Mouse (Mus musculus) olfactory bulb, adult 2 months (tissue): ENCODE measurements around the gene Xxylt1. TPM values are rescaled to one million over a fixed set of nuclear protein-coding genes. Genes with fewer than 3 reads are reported as not detected.

ENCODE experiments used
- H3K27ac ChIP-seq: fragments of 200-500 bp; 2 replicates; pipeline ENCODE4 v1.5.1; 2012; ENCODE audit warnings: low read depth, low read length; ENCODE audit not compliant: insufficient read depth
- H3K4me1 ChIP-seq: fragments of 200-500 bp; 2 replicates; pipeline ENCODE4 v1.6.1; 2012; ENCODE audit warnings: low read length; ENCODE audit not compliant: control insufficient read depth, insufficient read depth
- H3K4me3 ChIP-seq: fragments of 200-500 bp; 2 replicates; pipeline ENCODE4 v1.5.1; 2012; ENCODE audit warnings: mild to moderate bottlenecking, low read depth, low read length, moderate library complexity; ENCODE audit not compliant: insufficient read depth
- CTCF ChIP-seq: fragments of 200-500 bp; IDR thresholded peaks from 2 replicates; pipeline ENCODE4 v1.5.1; 2012; ENCODE audit warnings: low read depth, mild to moderate bottlenecking, low read length, moderate library complexity; ENCODE audit not compliant: insufficient read depth
- POLR2A ChIP-seq: fragments of 200-500 bp; IDR thresholded peaks from 2 replicates; pipeline ENCODE4 v1.6.1; 2012; ENCODE audit warnings: mild to moderate bottlenecking, low read depth, low read length, moderate library complexity; ENCODE audit not compliant: insufficient read depth
- WGBS: fragments of 180-500 bp; shearing (Covaris S2); methylation state at CpG from one replicate; pipeline ENCODE4 v1.1.7; 2018; 5-methylcytosine and 5-hydroxymethylcytosine counted together
- polyA plus RNA-seq: library from polyadenylated mRNA; stranded (reverse); fragments of >200 nt; gene quantifications from 2 replicates; pipeline ENCODE4 v1.2.4, GENCODE M21; 2012; ENCODE audit warnings: low replicate concordance; ENCODE audit not compliant: missing spikeins, insufficient read depth, insufficient read length

Gene Xxylt1
- polyA plus RNA-seq, 1 experiment, result not detected

GRCm38 (mm10) chr16:30933366-30933765 is 147.9 kb downstream of the Xxylt1 start:
- no peak overlapping the region for H3K27ac ChIP-seq
- H3K4me3 ChIP-seq, result no peak overlapping the region
- TF ChIP-seq CTCF, result no peak
- TF ChIP-seq POLR2A, result no peak
- peaks cover 8% of the 10 kb centered on the region; the same call in 1 of the 2 replicates for H3K4me1 ChIP-seq
- 96% methylated on average over 8 of the region's 8 CpGs for WGBS

- TF ChIP-seq CTCF, result no peak
- no peak for TF ChIP-seq POLR2A
- peaks cover 8% of the 10 kb centered on the region; the same call in 1 of the 2 replicates for H3K4me1 ChIP-seq
- WGBS, result 87% methylated on average over 4 of the region's 4 CpGs
Measured at GRCm38 (mm10) chr16:30932791-30933190, 148.4 kb downstream of the Xxylt1 start.

GRCm38 (mm10) chr16:30932196-30932595 is 149.0 kb downstream of the Xxylt1 start:
- whole genome bisulfite sequencing, result 84% methylated on average over 5 of the region's 5 CpGs
- no peak overlapping the region for H3K27ac ChIP-seq
- no peak overlapping the region for H3K4me3 ChIP-seq
- TF ChIP-seq CTCF (no peak), POLR2A (no peak)
- H3K4me1 ChIP-seq, result peaks cover 8% of the 10 kb centered on the region; the same call in 1 of the 2 replicates

More at GRCm38 (mm10) chr16:30932791-30933190, 148.4 kb downstream of the Xxylt1 start:
- H3K4me3 ChIP-seq, result no peak overlapping the region
- no peak overlapping the region for H3K27ac ChIP-seq

GRCm38 (mm10) chr16:30929165-30929564 is 152.1 kb downstream of the Xxylt1 start:
- no peak overlapping the region for H3K4me3 ChIP-seq
- H3K4me1 ChIP-seq, result no peaks in the 10 kb centered on the region
- 85% methylated on average over 3 of the region's 3 CpGs for WGBS
- H3K27ac ChIP-seq, result no peak overlapping the region
- TF ChIP-seq POLR2A, result no peak
- no peak for TF ChIP-seq CTCF

GRCm38 (mm10) chr16:30928076-30928750 is 153.0 kb downstream of the Xxylt1 start:
- Histone ChIP-seq H3K4me1 (no peaks in the 10 kb centered on the region), H3K27ac (no peak overlapping the region), H3K4me3 (no peak overlapping the region)
- no peak for TF ChIP-seq POLR2A
- no peak for TF ChIP-seq CTCF
- WGBS, result 94% methylated on average over 8 of the region's 8 CpGs

GRCm38 (mm10) chr16:30925496-30925895 is 155.7 kb downstream of the Xxylt1 start:
- H3K4me1 ChIP-seq, result no peaks in the 10 kb centered on the region
- 84% methylated on average over 4 of the region's 4 CpGs for WGBS
- TF ChIP-seq CTCF (no peak), POLR2A (no peak)
- no peak overlapping the region for H3K27ac ChIP-seq
- no peak overlapping the region for H3K4me3 ChIP-seq

- Histone ChIP-seq H3K4me1 (no peaks in the 10 kb centered on the region), H3K27ac (no peak overlapping the region), H3K4me3 (no peak overlapping the region)
- TF ChIP-seq CTCF, result no peak
- WGBS, result 85% methylated on average over 7 of the region's 7 CpGs
Measured at GRCm38 (mm10) chr16:30923899-30924298, 157.3 kb downstream of the Xxylt1 start.

GRCm38 (mm10) chr16:30922548-30922947 is 158.7 kb downstream of the Xxylt1 start:
- 98% methylated on average over 1 of the region's 1 CpGs for WGBS
- H3K4me3 ChIP-seq, result no peak overlapping the region
- H3K27ac ChIP-seq, result no peak overlapping the region
- no peak for TF ChIP-seq CTCF
- no peaks in the 10 kb centered on the region for H3K4me1 ChIP-seq

GRCm38 (mm10) chr16:30918866-30919265 is 162.4 kb downstream of the Xxylt1 start:
- WGBS, result 96% methylated on average over 7 of the region's 7 CpGs
- TF ChIP-seq CTCF, result no peak
- no peak for TF ChIP-seq POLR2A
- Histone ChIP-seq H3K4me1 (no peaks in the 10 kb centered on the region), H3K27ac (no peak overlapping the region), H3K4me3 (no peak overlapping the region)
